Mouse (Mus musculus): Measurements from ENCODE around the gene Mfng. TPM values are rescaled to one million over a fixed set of nuclear protein-coding genes. Genes with fewer than 3 reads are reported as not detected.

Mfng gene
- total RNA-seq, 1 experiment: 7.3 TPM

GRCm38 (mm10) chr15:78744206-78744605 is 29.1 kb downstream of the Mfng start:
- H3K36me3 ChIP-seq (ENCODE audit: control insufficient read depth, insufficient read depth, low read length, poor library complexity, severe bottlenecking): no peaks in the 10 kb centered on the region
- H3K9ac ChIP-seq (ENCODE audit: insufficient read depth, low read depth, low read length, poor library complexity, severe bottlenecking): no peak overlapping the region
- peaks cover 0 to 5% of the 10 kb centered on the region in 2 experiments; a peak in 1 of 4 replicates for H3K4me1 ChIP-seq (ENCODE audit: control insufficient read depth in 2 of 2, insufficient read depth in 2 of 2, low read length in 2 of 2, poor library complexity in 1 of 2)
- no peak overlapping the region; the same call in 1 of the 2 replicates for H3K27ac ChIP-seq (ENCODE audit: insufficient read depth, low read depth, low read length, poor library complexity, severe bottlenecking)
- peak; percentile 55 for DNase-seq (ENCODE audit: low read depth, low spot score)
- no peak overlapping the region for H3K4me3 ChIP-seq (ENCODE audit: insufficient read depth in 1 of 2, low read depth in 1 of 2, low read length in 2 of 2, poor library complexity in 1 of 2, severe bottlenecking in 1 of 2)
- no peak for TF ChIP-seq CHD2 (IDR thresholded peaks at IDR 0.05; ENCODE audit: low read depth, low read length)
- 0 out of 2 replicates have a peak, but pooled peaks have one; percentile 36 for TF ChIP-seq ZC3H11A (IDR thresholded peaks at IDR 0.05; ENCODE audit: borderline replicate concordance, low read depth, low read length)
- H3K9me3 ChIP-seq (ENCODE audit: control insufficient read depth, insufficient read depth, low read depth, low read length): no peaks in the 10 kb centered on the region
- in situ Hi-C loops (cut with MboI; ENCODE audit: low sequenced_read_pairs in 2 of 2, unreplicated experiment in 2 of 2): loop anchor here in 1 of 2 experiments (10.0 kb wide), 1 partner anchor 119 kb away; no protein-coding TSS in a partner anchor

- no peaks in the 10 kb centered on the region for H3K4me1 ChIP-seq (ENCODE audit: control insufficient read depth in 2 of 2, insufficient read depth in 2 of 2, low read length in 2 of 2, poor library complexity in 1 of 2)
- H3K36me3 ChIP-seq (ENCODE audit: control insufficient read depth, insufficient read depth, low read length, poor library complexity, severe bottlenecking): no peaks in the 10 kb centered on the region
- no peaks in the 10 kb centered on the region for H3K9me3 ChIP-seq (ENCODE audit: control insufficient read depth, insufficient read depth, low read depth, low read length)
- in situ Hi-C loops (cut with MboI; ENCODE audit: low sequenced_read_pairs in 2 of 2, unreplicated experiment in 2 of 2): loop anchor here in 1 of 2 experiments (10.0 kb wide), 1 partner anchor 118 kb away; no protein-coding TSS in a partner anchor
- H3K4me3 ChIP-seq (ENCODE audit: insufficient read depth in 1 of 2, low read depth in 1 of 2, low read length in 2 of 2, poor library complexity in 1 of 2, severe bottlenecking in 1 of 2): no peak overlapping the region
- H3K9ac ChIP-seq (ENCODE audit: insufficient read depth, low read depth, low read length, poor library complexity, severe bottlenecking): no peak overlapping the region
- DNase-seq (ENCODE audit: low read depth, low spot score): no peak
- no peak for TF ChIP-seq MAFK (IDR thresholded peaks at IDR 0.05; ENCODE audit: insufficient read depth, low read depth, low read length)
- no peak for TF ChIP-seq HCFC1 (IDR thresholded peaks at IDR 0.05; ENCODE audit: borderline replicate concordance, insufficient read depth, low read length)
- no peak overlapping the region for H3K27ac ChIP-seq (ENCODE audit: insufficient read depth, low read depth, low read length, poor library complexity, severe bottlenecking)
Measured at GRCm38 (mm10) chr15:78742831-78743230, 30.4 kb downstream of the Mfng start.

- Histone ChIP-seq H3K9ac (ENCODE audit: insufficient read depth, low read depth, low read length, poor library complexity, severe bottlenecking) (no peak overlapping the region), H3K4me1 (ENCODE audit: control insufficient read depth in 2 of 2, insufficient read depth in 2 of 2, low read length in 2 of 2, poor library complexity in 1 of 2) (0 out of 4 replicates have a peak, but pooled peaks cover 0 to 2% of the 10 kb centered on the region in 2 experiments), H3K27ac (ENCODE audit: insufficient read depth, low read depth, low read length, poor library complexity, severe bottlenecking) (no peak overlapping the region), H3K4me3 (ENCODE audit: insufficient read depth in 1 of 2, low read depth in 1 of 2, low read length in 2 of 2, poor library complexity in 1 of 2, severe bottlenecking in 1 of 2) (no peak overlapping the region), H3K36me3 (ENCODE audit: control insufficient read depth, insufficient read depth, low read length, poor library complexity, severe bottlenecking) (no peaks in the 10 kb centered on the region), H3K9me3 (ENCODE audit: control insufficient read depth, insufficient read depth, low read depth, low read length) (no peaks in the 10 kb centered on the region)
- no peak for TF ChIP-seq ZC3H11A (IDR thresholded peaks at IDR 0.05; ENCODE audit: borderline replicate concordance, low read depth, low read length)
- no peak for TF ChIP-seq ZNF384 (IDR thresholded peaks at IDR 0.05; ENCODE audit: low read depth, low read length)
- no peak for TF ChIP-seq HCFC1 (IDR thresholded peaks at IDR 0.05; ENCODE audit: borderline replicate concordance, insufficient read depth, low read length)
- TF ChIP-seq MAFK (IDR thresholded peaks at IDR 0.05; ENCODE audit: insufficient read depth, low read depth, low read length): no peak
- TF ChIP-seq CHD2 (IDR thresholded peaks at IDR 0.05; ENCODE audit: low read depth, low read length): no peak
- no peak for DNase-seq (ENCODE audit: low read depth, low spot score)
- in situ Hi-C loops (cut with MboI; ENCODE audit: low sequenced_read_pairs in 2 of 2, unreplicated experiment in 2 of 2): loop anchor here in 1 of 2 experiments (10.0 kb wide), 1 partner anchor 116 kb away; no protein-coding TSS in a partner anchor
Measured at GRCm38 (mm10) chr15:78740662-78741061, 32.6 kb downstream of the Mfng start.

- Histone ChIP-seq H3K9me3 (ENCODE audit: control insufficient read depth, insufficient read depth, low read depth, low read length) (no peaks in the 10 kb centered on the region), H3K36me3 (ENCODE audit: control insufficient read depth, insufficient read depth, low read length, poor library complexity, severe bottlenecking) (no peaks in the 10 kb centered on the region), H3K27ac (ENCODE audit: insufficient read depth, low read depth, low read length, poor library complexity, severe bottlenecking) (no peak overlapping the region), H3K4me1 (ENCODE audit: control insufficient read depth in 2 of 2, insufficient read depth in 2 of 2, low read length in 2 of 2, poor library complexity in 1 of 2) (0 out of 4 replicates have a peak, but pooled peaks cover 0 to 2% of the 10 kb centered on the region in 2 experiments), H3K9ac (ENCODE audit: insufficient read depth, low read depth, low read length, poor library complexity, severe bottlenecking) (no peak overlapping the region), H3K4me3 (ENCODE audit: insufficient read depth in 1 of 2, low read depth in 1 of 2, low read length in 2 of 2, poor library complexity in 1 of 2, severe bottlenecking in 1 of 2) (no peak overlapping the region)
- in situ Hi-C loops (cut with MboI; ENCODE audit: low sequenced_read_pairs in 2 of 2, unreplicated experiment in 2 of 2): loop anchor here in 1 of 2 experiments (5.0 kb wide), 1 partner anchor 115 kb away; no protein-coding TSS in a partner anchor
- no peak for DNase-seq (ENCODE audit: low read depth, low spot score)
- TF ChIP-seq HCFC1 (IDR thresholded peaks at IDR 0.05; ENCODE audit: borderline replicate concordance, insufficient read depth, low read length) (no peak), ZC3H11A (IDR thresholded peaks at IDR 0.05; ENCODE audit: borderline replicate concordance, low read depth, low read length) (no peak), CHD2 (IDR thresholded peaks at IDR 0.05; ENCODE audit: low read depth, low read length) (no peak), MAFK (IDR thresholded peaks at IDR 0.05; ENCODE audit: insufficient read depth, low read depth, low read length) (no peak), ZNF384 (IDR thresholded peaks at IDR 0.05; ENCODE audit: low read depth, low read length) (no peak)
Measured at GRCm38 (mm10) chr15:78737146-78737545, 36.1 kb downstream of the Mfng start.

GRCm38 (mm10) chr15:78736681-78737100 is 36.6 kb downstream of the Mfng start:
- no peak for DNase-seq (ENCODE audit: low read depth, low spot score)
- TF ChIP-seq CHD2 (IDR thresholded peaks at IDR 0.05; ENCODE audit: low read depth, low read length) (no peak), MAFK (IDR thresholded peaks at IDR 0.05; ENCODE audit: insufficient read depth, low read depth, low read length) (no peak), HCFC1 (IDR thresholded peaks at IDR 0.05; ENCODE audit: borderline replicate concordance, insufficient read depth, low read length) (no peak), ZNF384 (IDR thresholded peaks at IDR 0.05; ENCODE audit: low read depth, low read length) (no peak), ZC3H11A (IDR thresholded peaks at IDR 0.05; ENCODE audit: borderline replicate concordance, low read depth, low read length) (no peak)
- Histone ChIP-seq H3K27ac (ENCODE audit: insufficient read depth, low read depth, low read length, poor library complexity, severe bottlenecking) (no peak overlapping the region), H3K36me3 (ENCODE audit: control insufficient read depth, insufficient read depth, low read length, poor library complexity, severe bottlenecking) (no peaks in the 10 kb centered on the region), H3K4me1 (ENCODE audit: control insufficient read depth in 2 of 2, insufficient read depth in 2 of 2, low read length in 2 of 2, poor library complexity in 1 of 2) (0 out of 4 replicates have a peak, but pooled peaks cover 0 to 2% of the 10 kb centered on the region in 2 experiments), H3K4me3 (ENCODE audit: insufficient read depth in 1 of 2, low read depth in 1 of 2, low read length in 2 of 2, poor library complexity in 1 of 2, severe bottlenecking in 1 of 2) (no peak overlapping the region), H3K9ac (ENCODE audit: insufficient read depth, low read depth, low read length, poor library complexity, severe bottlenecking) (no peak overlapping the region), H3K9me3 (ENCODE audit: control insufficient read depth, insufficient read depth, low read depth, low read length) (no peaks in the 10 kb centered on the region)
- in situ Hi-C loops (cut with MboI; ENCODE audit: low sequenced_read_pairs in 2 of 2, unreplicated experiment in 2 of 2): loop anchor here in 1 of 2 experiments (5.0 kb wide), 1 partner anchor 114 kb away; no protein-coding TSS in a partner anchor

Data from ES-E14 (cell line).